Mouse (Mus musculus): Measurements from ENCODE around the gene Tssc4.

Gene Tssc4

DNA sequence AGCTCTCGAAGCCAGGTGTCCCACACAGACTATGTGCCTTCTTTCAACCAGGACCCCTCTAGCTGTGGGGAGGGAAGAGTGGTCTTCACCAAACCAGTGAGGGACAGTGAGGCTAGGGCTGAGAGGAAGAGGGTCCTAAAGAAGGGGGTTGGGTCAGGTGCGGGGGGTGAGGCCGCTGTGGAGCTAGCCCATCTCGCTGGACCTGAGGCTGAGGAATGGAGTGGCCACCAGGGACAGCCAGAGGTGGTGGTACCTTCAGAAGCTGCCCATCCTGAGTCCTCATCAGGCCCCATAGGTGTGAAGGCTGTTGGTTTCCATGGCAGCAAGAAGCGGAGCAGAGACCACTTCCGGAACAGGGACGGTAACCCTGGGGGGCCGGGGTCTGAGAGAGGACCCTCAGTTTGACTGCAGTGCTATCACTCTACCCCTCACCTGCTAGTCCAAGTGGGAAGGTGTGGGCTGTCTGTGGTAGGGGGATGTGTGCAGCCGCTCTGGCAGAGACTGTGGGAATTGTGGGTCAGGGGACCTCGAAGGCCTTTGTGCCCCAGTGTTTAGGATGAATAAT, 1.5 kb downstream of the Tssc4 start:
- no peak for DNase-seq

GRCm38 (mm10) chr7:143072605-143073004, 3.6 kb downstream of the Tssc4 start:
- no peak for DNase-seq

DNA sequence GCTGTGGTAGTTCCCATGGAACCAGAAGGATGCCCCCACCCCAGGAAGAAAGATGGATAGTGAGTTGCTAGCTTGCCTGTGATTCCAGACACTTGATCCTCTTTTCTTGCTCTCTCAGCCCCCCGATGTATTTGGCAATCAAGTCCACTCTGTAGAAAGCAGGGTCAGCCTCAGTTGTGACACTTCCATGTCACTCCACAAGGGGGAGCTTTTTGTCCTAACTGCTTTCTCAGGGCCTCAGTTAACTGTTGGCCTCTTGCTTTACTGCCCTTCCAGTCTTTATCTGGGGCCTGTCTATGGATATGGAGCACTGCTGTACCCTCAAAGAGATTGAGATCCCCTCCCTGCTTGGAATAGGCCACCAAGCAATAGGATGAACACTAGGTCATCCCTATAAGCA, 4.0 kb downstream of the Tssc4 start:
- peak; percentile 42 for DNase-seq

- DNase-seq, result no peak
Measured at GRCm38 (mm10) chr7:143075394-143075793, 6.3 kb downstream of the Tssc4 start.

- DNase-seq, result no peak
Measured at GRCm38 (mm10) chr7:143077351-143077750, 8.3 kb downstream of the Tssc4 start.

GRCm38 (mm10) chr7:143082024-143082423, 13.0 kb downstream of the Tssc4 start:
- DNase-seq, result no peak

- DNase-seq, result no peak
Measured at GRCm38 (mm10) chr7:143083708-143084107, 14.7 kb downstream of the Tssc4 start.

- DNase-seq, result peak; percentile 50
Measured at GRCm38 (mm10) chr7:143086366-143086765, 17.3 kb downstream of the Tssc4 start.

DNA sequence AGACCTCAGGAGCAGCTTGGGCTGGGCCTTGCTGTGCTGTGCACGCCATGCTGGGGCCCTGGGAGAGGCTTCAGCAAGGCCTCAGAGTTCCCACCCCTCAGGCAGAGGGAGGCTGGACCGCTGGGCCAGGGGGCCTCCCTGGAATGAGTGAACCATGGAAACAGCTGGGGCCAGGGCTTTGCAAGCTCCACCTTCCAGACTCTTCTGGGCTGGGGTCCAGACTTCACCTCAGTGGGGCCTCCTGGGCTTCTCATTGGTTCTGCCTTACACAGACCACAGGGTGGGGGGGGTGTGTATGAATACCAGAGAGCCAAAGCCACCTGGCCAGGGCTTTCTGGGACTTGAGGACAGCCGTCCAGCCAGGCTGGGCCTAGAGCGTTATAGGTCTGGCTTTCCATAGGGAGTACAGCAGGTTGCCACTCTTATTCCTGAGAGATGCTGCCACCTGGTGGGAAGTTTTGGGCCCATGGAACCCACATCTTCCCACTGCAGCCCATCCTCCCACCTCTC, 18.1 kb downstream of the Tssc4 start:
- peak; percentile 33 for DNase-seq

- no peak for DNase-seq
Measured at GRCm38 (mm10) chr7:143093847-143094246, 24.8 kb downstream of the Tssc4 start.

DNA sequence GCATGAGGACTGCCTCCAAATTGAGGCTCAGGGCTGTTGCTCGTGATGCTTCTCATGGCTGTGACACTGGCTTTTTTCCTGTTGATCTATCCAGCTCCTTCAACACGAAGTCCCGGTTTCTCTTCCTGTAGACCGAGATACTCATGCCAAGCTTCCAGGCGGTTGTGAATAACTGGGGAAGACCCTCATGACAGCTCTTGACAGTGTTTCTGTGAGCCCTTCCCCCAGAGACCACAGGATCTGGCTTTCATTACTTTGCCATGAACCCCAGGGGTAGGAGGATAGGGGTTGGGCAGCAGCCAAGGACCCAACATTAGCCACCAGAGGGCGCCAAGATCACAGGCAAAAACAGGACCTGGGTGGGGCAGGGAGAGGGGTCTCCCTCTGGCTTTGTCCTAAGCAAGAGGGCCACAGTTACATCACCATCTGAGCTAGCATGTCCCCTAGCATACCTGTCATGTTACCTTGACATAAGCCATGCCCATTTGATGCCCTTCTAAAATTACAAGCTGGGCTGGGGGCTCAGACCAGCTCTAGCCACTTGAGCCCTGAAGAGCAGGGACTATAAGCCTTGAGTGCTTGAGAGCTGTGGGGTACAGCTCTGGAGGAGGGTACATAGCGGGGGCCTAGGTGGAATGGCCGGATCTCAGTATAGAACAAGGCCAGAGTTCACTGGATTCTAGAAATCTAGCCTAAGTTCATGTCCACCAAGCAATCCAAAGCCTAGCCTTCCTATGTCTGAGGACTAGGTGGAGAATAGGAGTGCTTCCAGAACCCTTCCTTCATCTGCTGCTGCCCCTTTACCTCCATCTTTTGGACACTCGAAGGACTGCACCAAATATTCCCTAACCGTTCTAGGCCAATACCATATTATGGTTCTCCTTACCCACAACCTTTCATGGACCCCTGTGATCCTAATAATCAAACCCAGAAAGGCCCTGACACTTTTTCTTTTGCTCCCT, 25.8 kb downstream of the Tssc4 start, which contains the start of gene Trpm5:
Gene Trpm5 (minus strand): TSS at position 51 of the 962 bp plus-strand sequence.
- DNase-seq, result peak; percentile 54

DNA sequence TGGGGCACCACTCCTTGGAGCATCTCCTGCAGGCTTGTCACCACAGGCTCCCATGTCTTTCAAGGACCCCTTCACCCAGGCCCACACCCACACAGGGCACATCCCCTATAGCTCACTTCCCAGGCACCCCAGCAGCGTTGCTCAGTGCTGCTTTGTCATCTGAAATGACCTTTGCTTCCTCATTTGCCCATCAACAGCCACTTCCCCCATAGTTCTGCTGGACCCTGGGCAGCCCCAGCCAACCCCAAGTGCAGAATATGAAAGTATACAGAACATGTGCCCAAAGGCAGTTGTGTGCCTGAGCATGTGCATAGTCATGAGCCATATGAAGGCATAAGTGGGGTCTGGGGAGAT, 26.5 kb downstream of the Tssc4 start:
- no peak for DNase-seq

GRCm38 (mm10) chr7:143100759-143101158, 31.7 kb downstream of the Tssc4 start:
- DNase-seq, result no peak

DNA sequence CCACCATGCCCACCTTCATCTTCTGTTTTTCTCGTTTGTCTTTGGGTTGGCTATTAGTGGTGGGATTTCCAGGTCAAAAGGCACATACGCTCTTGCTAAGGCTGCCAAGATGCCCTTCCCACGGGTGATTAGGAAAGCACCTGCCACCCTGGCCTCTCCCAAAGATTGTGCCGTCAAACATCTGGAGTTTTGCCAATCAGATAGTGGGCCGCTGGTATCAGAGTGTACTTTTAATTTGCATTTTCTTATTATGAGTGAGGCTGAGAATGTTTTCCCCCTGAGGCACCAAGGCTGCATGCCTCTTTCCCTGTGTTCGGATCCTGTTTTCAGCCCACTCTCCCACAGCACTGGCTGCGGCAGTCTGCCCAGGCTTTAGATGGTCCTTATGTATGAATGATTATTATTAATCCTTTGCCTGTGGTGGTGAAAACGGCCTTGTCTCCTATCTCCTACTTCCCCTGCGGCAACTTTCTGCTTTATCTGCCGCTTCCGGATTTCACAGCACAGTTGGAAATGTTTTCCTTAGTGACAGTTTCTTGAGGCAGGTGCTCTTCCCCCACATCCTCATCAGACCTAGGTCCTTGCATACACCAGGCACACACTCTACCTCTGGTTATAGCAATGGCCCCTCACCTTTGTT, 36.3 kb downstream of the Tssc4 start:
- DNase-seq, result no peak

DNA sequence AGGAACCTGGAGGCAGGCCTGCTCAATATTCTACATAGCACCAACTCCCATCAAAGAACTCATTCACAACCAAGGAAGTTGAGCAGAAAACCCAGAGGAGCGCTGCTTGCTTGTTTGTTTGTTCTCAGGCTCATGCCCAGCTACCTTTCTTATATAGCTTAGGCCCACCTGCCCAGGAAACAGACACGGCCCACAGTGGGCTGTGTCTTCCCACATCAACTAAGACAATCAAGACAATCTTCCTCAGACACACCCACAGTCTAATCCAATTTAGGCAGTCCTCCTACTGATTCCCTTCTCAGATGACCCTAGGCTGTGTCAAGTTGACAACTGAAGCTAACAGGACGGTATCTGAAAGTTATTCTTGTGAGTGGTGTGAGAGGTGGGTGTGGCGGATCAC, 37.0 kb downstream of the Tssc4 start, which contains the start of gene Kcnq1:
Gene Kcnq1 (plus strand): TSS at position 301 of the 400 bp plus-strand sequence.
- no peak for DNase-seq

DNA sequence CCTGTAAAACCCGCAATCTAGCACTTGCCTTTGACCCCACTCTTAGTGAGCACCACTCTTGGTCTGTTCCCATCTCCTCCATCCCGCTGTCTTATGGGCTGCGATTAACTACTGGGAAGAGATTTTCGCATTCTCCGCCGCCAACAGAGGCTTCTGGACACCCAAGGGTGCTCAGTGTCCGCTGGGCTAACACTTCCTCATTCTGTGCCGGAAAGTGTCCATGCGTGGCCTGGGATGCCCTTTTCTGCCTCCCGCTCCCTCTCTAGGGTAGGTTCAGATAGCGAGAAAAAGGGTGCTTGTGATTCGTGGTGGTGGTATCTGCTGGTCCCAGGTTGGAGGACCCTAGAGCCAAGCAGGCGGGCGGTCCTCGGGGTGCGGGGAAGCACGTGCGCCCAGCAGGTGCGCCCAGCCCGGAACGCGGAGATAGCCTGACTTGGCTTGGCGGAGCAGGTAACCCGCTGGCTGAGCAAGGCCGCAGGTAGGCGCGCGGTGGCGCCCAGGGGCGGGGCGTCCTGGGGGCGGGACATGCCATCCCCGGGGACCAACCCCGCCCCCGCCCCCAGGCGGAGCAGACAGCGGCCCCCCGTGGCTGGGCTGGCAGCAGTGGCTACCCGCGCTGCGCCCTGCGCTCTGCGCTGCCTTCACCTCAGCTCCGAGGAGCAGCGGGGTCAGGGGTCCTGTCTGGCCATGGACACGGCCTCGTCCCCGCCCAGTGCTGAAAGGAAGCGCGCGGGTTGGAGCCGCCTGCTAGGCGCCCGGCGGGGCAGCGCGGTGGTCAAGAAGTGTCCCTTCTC, 37.8 kb downstream of the Tssc4 start:
- DNase-seq, result no peak

GRCm38 (mm10) chr7:143108200-143108599, 39.2 kb downstream of the Tssc4 start:
- DNase-seq, result no peak

- no peak for DNase-seq
Measured at GRCm38 (mm10) chr7:143108996-143109660, 40.1 kb downstream of the Tssc4 start.

- DNase-seq, result no peak
Measured at GRCm38 (mm10) chr7:143109696-143110095, 40.6 kb downstream of the Tssc4 start.

DNA sequence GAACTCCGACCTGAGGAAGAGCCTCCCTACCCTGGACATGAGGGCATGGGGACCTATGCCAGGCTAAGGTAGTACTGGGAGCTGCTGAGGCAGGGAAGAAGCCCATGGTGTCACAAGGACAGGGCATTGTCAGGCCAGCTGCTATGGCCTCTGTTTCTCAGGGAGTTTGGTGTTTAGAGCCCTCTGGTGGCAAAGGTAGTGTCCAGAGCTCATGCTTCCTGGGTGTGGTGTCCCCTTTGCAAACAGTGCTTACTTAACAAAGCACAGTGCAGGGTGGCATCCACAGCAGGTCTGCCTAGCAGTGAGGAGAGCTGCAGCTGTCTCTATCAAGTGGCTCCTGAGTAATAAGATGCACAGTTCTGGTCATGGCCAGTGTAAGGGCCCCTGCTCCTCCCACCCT, 41.8 kb downstream of the Tssc4 start:
- DNase-seq, result no peak

GRCm38 (mm10) chr7:143111719-143112118, 42.7 kb downstream of the Tssc4 start:
- DNase-seq, result no peak

DNA sequence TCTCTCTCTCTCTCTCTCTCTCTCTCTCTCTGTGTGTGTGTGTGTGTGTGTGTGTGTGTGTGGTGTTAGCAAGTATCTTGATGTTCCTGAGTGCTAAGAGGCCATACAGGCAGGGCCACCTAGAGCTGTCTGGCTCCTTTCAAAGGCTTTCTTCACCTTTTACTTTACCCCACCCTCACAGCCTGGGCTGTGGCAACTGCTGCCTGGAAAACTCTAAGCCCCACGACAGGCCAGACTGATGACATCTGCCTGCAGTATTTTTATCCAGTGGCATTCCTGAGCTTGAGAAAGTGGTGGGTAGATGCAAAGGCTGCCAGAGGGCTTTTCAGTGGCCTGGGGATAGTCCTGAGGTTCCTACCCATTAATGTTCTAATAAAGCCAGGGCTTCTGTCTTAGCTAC, 43.3 kb downstream of the Tssc4 start:
- DNase-seq, result no peak
